In genomic region chr3:88788033-88788432, GRCm38 (mm10) we compare ENCODE assay signal across 4 mouse cellular contexts. TPM values are rescaled to one million over a fixed set of nuclear protein-coding genes. Genes with fewer than 3 reads are reported as not detected.
DNase-seq lines count a peak whose midpoint lies in the region; ATAC-seq and TF ChIP-seq lines count a peak whose summit lies in the region.
"Not testable (repeated sequence)": the region's sequence is repeated elsewhere in the genome, so short reads cannot be mapped to it uniquely, and the experiment has no call there.

No protein-coding gene starts in this region.

- ATAC-seq in heart, embryonic 16.5 days (replicated peaks; ENCODE audit: extremely low read depth, insufficient read depth, low FRiP score), result 0 out of 2 replicates have a peak, but pooled peaks have one; percentile 58
- ATAC-seq in heart, postnatal 0 days (ENCODE audit: insufficient read depth, low read depth), result peak; percentile 79
- ATAC-seq in lung, embryonic 16.5 days (ENCODE audit: low read depth), result 0 out of 2 replicates have a peak, but pooled peaks have one; percentile 47
- peak; percentile 76 for ATAC-seq in lung, postnatal 0 days

- H3K9ac ChIP-seq in heart, embryonic 16.5 days (ENCODE audit: low read length); heart, postnatal 0 days (replicated peaks; ENCODE audit: low read depth, low read length); lung, embryonic 16.5 days (ENCODE audit: low read length); lung, postnatal 0 days (replicated peaks; ENCODE audit: low read depth): not testable (repeated sequence)

- not testable (repeated sequence) for H3K4me2 ChIP-seq in heart, embryonic 16.5 days (ENCODE audit: low read depth, low read length); heart, postnatal 0 days (ENCODE audit: low read depth, low read length); lung, embryonic 16.5 days (ENCODE audit: low read depth, low read length); lung, postnatal 0 days (replicated peaks; ENCODE audit: low read depth, low read length)

- H3K27me3 ChIP-seq in heart, embryonic 16.5 days (ENCODE audit: control insufficient read depth, insufficient read depth, low read length); heart, postnatal 0 days (ENCODE audit: control insufficient read depth, insufficient read depth, low read length); lung, embryonic 16.5 days (ENCODE audit: control insufficient read depth, insufficient read depth, low read depth, low read length); lung, postnatal 0 days (replicated peaks; ENCODE audit: insufficient read depth, low read length): not testable (repeated sequence)

- not testable (repeated sequence) for H3K36me3 ChIP-seq in heart, embryonic 16.5 days (ENCODE audit: control insufficient read depth, insufficient read depth); lung, embryonic 16.5 days (ENCODE audit: control insufficient read depth, insufficient read depth, low read length); lung, postnatal 0 days (ENCODE audit: insufficient read depth, low read length)
- peaks cover 14% of the 10 kb centered on the region for H3K36me3 ChIP-seq in heart, postnatal 0 days (replicated peaks; ENCODE audit: control insufficient read depth, insufficient read depth, low read length)

- not testable (repeated sequence) for DNase-seq in heart, postnatal 0 days (ENCODE audit: low spot score); lung, postnatal 0 days (ENCODE audit: low spot score)

- not testable (repeated sequence) for H3K4me1 ChIP-seq in heart, embryonic 16.5 days (ENCODE audit: control insufficient read depth, insufficient read depth, low read length); heart, postnatal 0 days (ENCODE audit: control insufficient read depth, insufficient read depth); lung, embryonic 16.5 days (replicated peaks; ENCODE audit: control insufficient read depth, insufficient read depth, low read length); lung, postnatal 0 days (ENCODE audit: insufficient read depth, low read depth, low read length)

- TF ChIP-seq CTCF in heart, postnatal 0 days (IDR thresholded peaks at IDR 0.05; ENCODE audit: low read depth); lung, postnatal 0 days (IDR thresholded peaks at IDR 0.05): not testable (repeated sequence)

- not testable (repeated sequence) for H3K9me3 ChIP-seq in heart, embryonic 16.5 days (replicated peaks; ENCODE audit: control insufficient read depth, low read length); heart, postnatal 0 days (replicated peaks; ENCODE audit: control insufficient read depth, low read length); lung, embryonic 16.5 days (ENCODE audit: control insufficient read depth, low read length); lung, postnatal 0 days (ENCODE audit: low read length)

- no CpG with 5 or more reads among the region's 4 CpGs for WGBS in heart, embryonic 16.5 days
- no CpG with 5 or more reads among the region's 4 CpGs for WGBS in heart, postnatal 0 days
- no CpG with 5 or more reads among the region's 4 CpGs for WGBS in lung, embryonic 16.5 days
- no CpG with 5 or more reads among the region's 4 CpGs for whole genome bisulfite sequencing in lung, postnatal 0 days

- TF ChIP-seq EP300 in heart, postnatal 0 days (IDR thresholded peaks at IDR 0.05; ENCODE audit: low read depth); lung, postnatal 0 days (IDR thresholded peaks at IDR 0.05): not testable (repeated sequence)

- H3K4me3 ChIP-seq in heart, embryonic 16.5 days (ENCODE audit: low read length); heart, postnatal 0 days (ENCODE audit: low read depth, low read length); lung, embryonic 16.5 days (ENCODE audit: low read length); lung, postnatal 0 days (ENCODE audit: low read depth, low read length): not testable (repeated sequence)

- H3K27ac ChIP-seq in heart, embryonic 16.5 days (ENCODE audit: low read length); heart, postnatal 0 days (ENCODE audit: low read depth); lung, embryonic 16.5 days (ENCODE audit: low read length); lung, postnatal 0 days (ENCODE audit: low read length): not testable (repeated sequence)

RNA-seq across cellular contexts. Expression of gene Syt11, which starts 13.1 kb away (rescaled TPM):
- polyA plus RNA-seq in heart, embryonic 16.5 days (2015; fragmentation: Nextera tagmentation; extraction: Ambion mirVana), result 8.1 and 8.2 TPM in 2 replicates
- 3.5 and 13.4 TPM in 2 replicates for total RNA-seq in heart, postnatal 0 days (2014; rRNA removed; ENCODE audit: low replicate concordance)
- polyA plus RNA-seq in heart, postnatal 0 days (2015; fragmentation: Nextera tagmentation; extraction: Ambion mirVana), result 3.2 and 4.7 TPM in 2 replicates
- 8.0 and 8.1 TPM in 2 replicates for polyA plus RNA-seq in lung, embryonic 16.5 days (2015; fragmentation: Nextera tagmentation; extraction: Ambion mirVana)
- polyA plus RNA-seq in lung, postnatal 0 days (2015; fragmentation: Nextera tagmentation; extraction: Ambion mirVana), result 4.9 and 5.6 TPM in 2 replicates

RNA-seq across cellular contexts. Expression of gene Gon4l, which starts 47.0 kb away (rescaled TPM):
- polyA plus RNA-seq in heart, embryonic 16.5 days (2015; fragmentation: Nextera tagmentation; extraction: Ambion mirVana), result 6.9 and 7.3 TPM in 2 replicates
- 16.3 and 18.4 TPM in 2 replicates for total RNA-seq in heart, postnatal 0 days (2014; rRNA removed; ENCODE audit: low replicate concordance)
- polyA plus RNA-seq in heart, postnatal 0 days (2015; fragmentation: Nextera tagmentation; extraction: Ambion mirVana), result 3.8 and 4.2 TPM in 2 replicates
- polyA plus RNA-seq in lung, embryonic 16.5 days (2015; fragmentation: Nextera tagmentation; extraction: Ambion mirVana), result 10.0 and 10.7 TPM in 2 replicates
- 4.6 and 5.0 TPM in 2 replicates for polyA plus RNA-seq in lung, postnatal 0 days (2015; fragmentation: Nextera tagmentation; extraction: Ambion mirVana)
